Mouse (Mus musculus): ENCODE measurements around the gene Oxt. TPM values are rescaled to one million over a fixed set of nuclear protein-coding genes. Genes with fewer than 3 reads are reported as not detected.

Oxt gene
- polyA plus RNA-seq, 1 experiment from 2014 or later, result not detected

DNA sequence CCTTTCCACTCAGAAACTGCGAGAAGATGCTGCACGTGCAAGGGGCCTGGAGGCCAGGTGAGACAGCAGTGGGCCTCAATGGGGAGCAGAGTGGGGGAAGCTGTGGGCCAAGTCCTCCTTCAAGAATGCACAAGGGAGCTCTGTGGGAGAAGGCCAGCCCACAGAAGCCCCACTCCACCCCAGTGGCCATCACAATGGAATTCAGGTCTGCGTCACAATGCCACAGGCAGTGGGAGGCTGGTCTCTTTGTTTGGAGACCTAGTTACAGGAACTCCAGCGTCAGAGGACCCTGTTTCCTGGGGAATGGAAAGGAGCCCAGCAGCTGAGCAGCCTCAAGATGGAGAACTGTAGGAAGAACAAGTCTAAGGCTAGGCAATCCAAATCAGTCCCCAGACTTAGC, 13.2 kb downstream of the Oxt start:
- no peak for ATAC-seq (ENCODE audit: low FRiP score, low TSS enrichment)

DNA sequence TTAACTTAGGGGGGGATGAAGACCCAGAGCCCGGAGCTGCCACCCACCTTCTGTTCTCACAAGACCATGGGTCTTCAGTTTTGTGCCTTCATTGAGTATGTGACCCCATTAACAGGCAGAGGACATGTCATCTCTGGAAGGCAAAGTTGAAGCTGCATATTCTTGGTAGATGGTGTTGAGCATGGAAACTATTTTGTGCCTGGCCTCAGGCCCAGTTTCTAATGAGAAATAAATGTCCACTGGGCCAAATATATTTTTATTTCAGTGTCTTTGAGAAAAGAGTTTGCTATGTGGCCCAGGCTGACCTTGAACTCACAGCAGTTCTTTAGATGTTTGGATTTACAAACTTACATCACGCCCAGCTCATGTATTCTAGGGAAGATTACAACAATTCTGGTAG, 13.8 kb downstream of the Oxt start:
- Histone ChIP-seq H3K9me3 (ENCODE audit: control insufficient read depth, low read length) (no peaks in the 10 kb centered on the region), H3K27ac (replicated peaks) (no peak overlapping the region), H3K4me2 (replicated peaks; ENCODE audit: low read depth) (no peak overlapping the region), H3K36me3 (ENCODE audit: control insufficient read depth, insufficient read depth, low read length) (no peaks in the 10 kb centered on the region; the same call in 1 of the 2 replicates), H3K27me3 (ENCODE audit: control insufficient read depth, insufficient read depth, low read length) (no peaks in the 10 kb centered on the region), H3K4me3 (ENCODE audit: low read depth, low read length) (no peak overlapping the region), H3K9ac (ENCODE audit: low read length) (no peak overlapping the region), H3K4me1 (replicated peaks; ENCODE audit: control insufficient read depth, insufficient read depth) (no peaks in the 10 kb centered on the region)
- 72% methylated on average over 2 of the region's 2 CpGs for WGBS
- TF ChIP-seq EP300 (optimal IDR thresholded peaks at IDR 0.05), result no peak
- TF ChIP-seq CTCF (IDR thresholded peaks at IDR 0.05; ENCODE audit: low read depth), result no peak
- ATAC-seq (ENCODE audit: low FRiP score, low TSS enrichment) (no peak), DNase-seq (ENCODE audit: low spot score) (no peak)

More for the DNA sequence above, 13.2 kb downstream of the Oxt start:
- no peaks in the 10 kb centered on the region for H3K4me1 ChIP-seq (replicated peaks; ENCODE audit: control insufficient read depth, insufficient read depth)
- H3K9ac ChIP-seq (ENCODE audit: low read length), result no peak overlapping the region
- no peak for TF ChIP-seq EP300 (optimal IDR thresholded peaks at IDR 0.05)
- no peak for TF ChIP-seq CTCF (IDR thresholded peaks at IDR 0.05; ENCODE audit: low read depth)
- H3K4me2 ChIP-seq (replicated peaks; ENCODE audit: low read depth), result no peak overlapping the region
- no peaks in the 10 kb centered on the region for H3K9me3 ChIP-seq (ENCODE audit: control insufficient read depth, low read length)
- H3K4me3 ChIP-seq (ENCODE audit: low read depth, low read length), result no peak overlapping the region
- H3K27ac ChIP-seq (replicated peaks), result no peak overlapping the region
- WGBS, result 68% methylated on average over 4 of the region's 4 CpGs
- H3K27me3 ChIP-seq (ENCODE audit: control insufficient read depth, insufficient read depth, low read length), result no peaks in the 10 kb centered on the region
- DNase-seq (ENCODE audit: low spot score), result no peak
- no peaks in the 10 kb centered on the region; the same call in 1 of the 2 replicates for H3K36me3 ChIP-seq (ENCODE audit: control insufficient read depth, insufficient read depth, low read length)

DNA sequence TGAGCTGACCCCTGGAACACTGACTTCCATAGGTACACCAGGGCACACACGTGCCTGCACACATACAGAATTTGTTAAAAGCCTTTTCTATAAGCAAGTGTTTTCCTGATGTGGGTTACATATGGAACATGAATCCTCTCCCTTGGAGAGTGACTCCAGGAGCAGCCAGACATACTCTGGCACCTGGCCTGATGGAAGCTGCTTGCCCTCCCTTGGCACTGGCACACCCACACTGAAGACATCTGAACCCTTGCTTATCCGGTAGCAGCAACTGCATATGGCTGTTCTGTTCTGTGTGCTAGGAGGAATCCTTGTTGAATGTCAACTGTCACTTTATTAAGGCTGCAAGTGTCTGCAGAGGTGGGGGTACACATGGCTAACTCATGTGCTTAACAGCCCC, 15.0 kb downstream of the Oxt start:
- no peak for ATAC-seq (ENCODE audit: low FRiP score, low TSS enrichment)
- peaks cover 3% of the 10 kb centered on the region for H3K36me3 ChIP-seq (ENCODE audit: control insufficient read depth, insufficient read depth, low read length)
- no peak for TF ChIP-seq CTCF (IDR thresholded peaks at IDR 0.05; ENCODE audit: low read depth)
- no peak for TF ChIP-seq EP300 (optimal IDR thresholded peaks at IDR 0.05)
- no peaks in the 10 kb centered on the region for H3K9me3 ChIP-seq (ENCODE audit: control insufficient read depth, low read length)
- no peak overlapping the region for H3K4me3 ChIP-seq (ENCODE audit: low read depth, low read length)
- WGBS, result 94% methylated on average over 2 of the region's 2 CpGs
- no peak overlapping the region for H3K27ac ChIP-seq (replicated peaks)
- no peak overlapping the region for H3K4me2 ChIP-seq (replicated peaks; ENCODE audit: low read depth)
- H3K27me3 ChIP-seq (ENCODE audit: control insufficient read depth, insufficient read depth, low read length), result no peaks in the 10 kb centered on the region
- no peak for DNase-seq (ENCODE audit: low spot score)
- no peak overlapping the region for H3K9ac ChIP-seq (ENCODE audit: low read length)
- H3K4me1 ChIP-seq (replicated peaks; ENCODE audit: control insufficient read depth, insufficient read depth), result no peaks in the 10 kb centered on the region

DNA sequence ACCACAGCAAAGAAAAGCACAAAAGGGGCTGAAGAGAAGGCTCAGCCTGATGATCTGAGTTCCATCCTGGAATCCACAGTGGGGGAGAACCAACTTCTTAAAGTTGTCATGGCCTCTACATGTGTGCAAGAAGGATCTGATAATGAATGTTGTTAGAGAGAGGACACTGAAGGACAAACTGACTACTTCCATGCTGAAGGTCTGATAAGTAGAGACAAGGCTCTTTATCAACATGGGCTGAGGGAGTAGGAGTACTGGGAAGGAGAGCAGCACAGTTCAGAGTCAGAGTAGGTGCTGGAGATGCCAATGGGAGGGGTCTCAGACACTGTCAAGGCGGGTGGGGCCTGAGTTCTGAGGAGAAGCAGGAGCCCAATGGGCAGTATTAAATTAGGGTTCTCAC, 19.6 kb downstream of the Oxt start:
- Histone ChIP-seq H3K4me3 (ENCODE audit: low read depth, low read length) (no peak overlapping the region), H3K4me1 (replicated peaks; ENCODE audit: control insufficient read depth, insufficient read depth) (no peaks in the 10 kb centered on the region), H3K9me3 (ENCODE audit: control insufficient read depth, low read length) (no peaks in the 10 kb centered on the region), H3K36me3 (ENCODE audit: control insufficient read depth, insufficient read depth, low read length) (peaks cover 10% of the 10 kb centered on the region), H3K9ac (ENCODE audit: low read length) (no peak overlapping the region), H3K27me3 (ENCODE audit: control insufficient read depth, insufficient read depth, low read length) (no peaks in the 10 kb centered on the region), H3K4me2 (replicated peaks; ENCODE audit: low read depth) (no peak overlapping the region), H3K27ac (replicated peaks) (no peak overlapping the region)
- WGBS, result 91% methylated on average over 1 of the region's 1 CpGs
- no peak for TF ChIP-seq CTCF (IDR thresholded peaks at IDR 0.05; ENCODE audit: low read depth)
- no peak for TF ChIP-seq EP300 (optimal IDR thresholded peaks at IDR 0.05)
- ATAC-seq (ENCODE audit: low FRiP score, low TSS enrichment) (no peak), DNase-seq (ENCODE audit: low spot score) (no peak)

DNA sequence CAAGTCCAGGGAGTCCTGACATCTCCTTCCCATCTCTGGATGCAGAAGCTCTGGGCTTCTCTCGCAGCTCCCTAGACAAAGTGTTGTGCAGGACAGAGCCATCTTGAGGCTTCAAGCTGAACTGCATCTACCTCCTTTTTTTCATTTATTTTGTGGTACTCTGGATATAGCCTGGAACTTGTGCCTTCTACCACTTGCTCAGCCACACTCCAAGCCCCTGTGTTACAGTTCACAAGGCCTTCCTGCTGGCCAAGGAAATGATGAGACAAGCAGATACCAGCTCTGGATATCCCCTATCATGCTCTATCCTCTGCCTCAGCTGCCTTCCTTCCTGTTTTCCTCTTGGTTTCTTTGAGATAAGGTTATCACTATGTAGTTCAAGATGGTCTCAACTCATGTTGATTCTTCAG, 21.6 kb downstream of the Oxt start:
- H3K27ac ChIP-seq (replicated peaks), result no peak overlapping the region
- peaks cover 16% of the 10 kb centered on the region for H3K36me3 ChIP-seq (ENCODE audit: control insufficient read depth, insufficient read depth, low read length)
- no peaks in the 10 kb centered on the region for H3K4me1 ChIP-seq (replicated peaks; ENCODE audit: control insufficient read depth, insufficient read depth)
- no peak for DNase-seq (ENCODE audit: low spot score)
- H3K9me3 ChIP-seq (ENCODE audit: control insufficient read depth, low read length), result no peaks in the 10 kb centered on the region
- TF ChIP-seq EP300 (optimal IDR thresholded peaks at IDR 0.05), result no peak
- TF ChIP-seq CTCF (IDR thresholded peaks at IDR 0.05; ENCODE audit: low read depth), result peak; percentile 77
- no peak for ATAC-seq (ENCODE audit: low FRiP score, low TSS enrichment)
- H3K9ac ChIP-seq (ENCODE audit: low read length), result no peak overlapping the region
- H3K4me2 ChIP-seq (replicated peaks; ENCODE audit: low read depth), result no peak overlapping the region
- H3K27me3 ChIP-seq (ENCODE audit: control insufficient read depth, insufficient read depth, low read length), result no peaks in the 10 kb centered on the region
- H3K4me3 ChIP-seq (ENCODE audit: low read depth, low read length), result no peak overlapping the region
- whole genome bisulfite sequencing, result 11% methylated on average over 1 of the region's 1 CpGs

DNA sequence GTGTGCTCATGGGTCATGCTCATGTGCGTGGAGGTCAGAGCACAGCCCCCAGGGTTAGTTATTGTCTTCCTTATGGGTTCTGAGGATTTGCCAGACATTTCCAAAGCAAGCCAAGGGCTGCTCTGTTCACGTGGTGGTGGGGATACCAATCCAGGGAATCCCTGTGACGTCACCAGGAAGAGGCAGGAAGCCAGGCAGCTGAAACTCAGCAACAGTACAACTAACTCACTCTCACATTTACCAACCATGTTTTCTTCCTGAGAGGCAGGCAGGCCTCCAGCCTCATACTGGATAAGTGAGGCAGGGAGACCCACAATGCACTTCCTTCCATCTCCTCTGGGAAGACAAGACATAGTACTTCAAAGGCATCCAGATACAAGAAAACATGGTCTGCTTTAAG, 22.4 kb downstream of the Oxt start:
- H3K27ac ChIP-seq (replicated peaks), result no peak overlapping the region
- DNase-seq (ENCODE audit: low spot score) (no peak), ATAC-seq (ENCODE audit: low FRiP score, low TSS enrichment) (no peak)
- no peak for TF ChIP-seq EP300 (optimal IDR thresholded peaks at IDR 0.05)
- TF ChIP-seq CTCF (IDR thresholded peaks at IDR 0.05; ENCODE audit: low read depth), result no peak
- no peaks in the 10 kb centered on the region for H3K9me3 ChIP-seq (ENCODE audit: control insufficient read depth, low read length)
- 73% methylated on average over 3 of the region's 3 CpGs for WGBS
- H3K4me3 ChIP-seq (ENCODE audit: low read depth, low read length), result no peak overlapping the region
- H3K27me3 ChIP-seq (ENCODE audit: control insufficient read depth, insufficient read depth, low read length), result no peaks in the 10 kb centered on the region
- H3K4me2 ChIP-seq (replicated peaks; ENCODE audit: low read depth), result no peak overlapping the region
- H3K4me1 ChIP-seq (replicated peaks; ENCODE audit: control insufficient read depth, insufficient read depth), result no peaks in the 10 kb centered on the region
- peaks cover 16% of the 10 kb centered on the region for H3K36me3 ChIP-seq (ENCODE audit: control insufficient read depth, insufficient read depth, low read length)
- H3K9ac ChIP-seq (ENCODE audit: low read length), result no peak overlapping the region
